Mouse (Mus musculus): Measurements from ENCODE around the gene Acot7. TPM values are rescaled to one million over a fixed set of nuclear protein-coding genes. Genes with fewer than 3 reads are reported as not detected.

Acot7 gene
- 71.1 and 110 TPM in 2 replicates for polyA plus RNA-seq (2012; rRNA removed)

GRCm38 (mm10) chr4:152177537-152178343 lies at the start of gene Acot7:
Gene Acot7, plus strand, starts transcription at chr4:152178134.

GRCm38 (mm10) chr4:152151966-152152544 lies 25.9 kb upstream of the Acot7 start, which contains the start of gene Espn:
Gene Espn, minus strand, starts transcription at chr4:152152371.

GRCm38 (mm10) chr4:152158585-152159284 lies 19.2 kb upstream of the Acot7 start, which contains the start of gene Hes2:
Gene Hes2, plus strand, starts transcription at chr4:152158867.

GRCm38 (mm10) chr4:152273621-152274236 lies 95.8 kb downstream of the Acot7 start, which contains the start of gene Gpr153:
Gene Gpr153, plus strand, starts transcription at chr4:152274232.

GRCm38 (mm10) chr4:152291562-152291961 lies 113.6 kb downstream of the Acot7 start, which contains the start of gene Hes3:
Gene Hes3, minus strand, starts transcription at chr4:152291662.

GRCm38 (mm10) chr4:152296874-152297861 lies 119.2 kb downstream of the Acot7 start, which contains the start of gene Icmt:
Gene Icmt, plus strand, starts transcription at chr4:152297227.

GRCm38 (mm10) chr4:152318517-152319234 lies 140.7 kb downstream of the Acot7 start, which contains the start of gene Rnf207:
Gene Rnf207, minus strand, starts transcription at chr4:152318993.

Other genes starting within 250 kb of the Acot7 start
- 53.1 and 54.8 TPM in 2 replicates for gene Dnajc11, start 244.4 kb upstream of the Acot7 start, polyA plus RNA-seq (2012; rRNA removed)
- 52.9 and 61.9 TPM in 2 replicates for gene Thap3, start 189.1 kb upstream of the Acot7 start, polyA plus RNA-seq (2012; rRNA removed)
- gene Phf13, start 181.9 kb upstream of the Acot7 start, polyA plus RNA-seq (2012; rRNA removed): 8.0 and 11.6 TPM in 2 replicates
- 32.7 and 32.8 TPM in 2 replicates for gene Klhl21, start 169.3 kb upstream of the Acot7 start, polyA plus RNA-seq (2012; rRNA removed)
- 15.8 and 16.4 TPM in 2 replicates for gene Zbtb48, start 150.5 kb upstream of the Acot7 start, polyA plus RNA-seq (2012; rRNA removed)
- gene Tas1r1, start 139.6 kb upstream of the Acot7 start, polyA plus RNA-seq (2012; rRNA removed): 0.03 TPM in 1 of 2 replicates, not detected in the other
- 19.1 and 20.3 TPM in 2 replicates for gene Nol9, start 138.8 kb upstream of the Acot7 start, polyA plus RNA-seq (2012; rRNA removed)
- 35.1 and 50.2 TPM in 2 replicates for gene Plekhg5, start 105.6 kb upstream of the Acot7 start, polyA plus RNA-seq (2012; rRNA removed)
- 5.6 and 7.5 TPM in 2 replicates for gene Tnfrsf25, start 62.2 kb upstream of the Acot7 start, polyA plus RNA-seq (2012; rRNA removed)
- 103 and 119 TPM in 2 replicates for gene Espn, start 25.8 kb upstream of the Acot7 start, polyA plus RNA-seq (2012; rRNA removed)
- gene Hes2, start 19.3 kb upstream of the Acot7 start, polyA plus RNA-seq (2012; rRNA removed): 4.3 and 5.0 TPM in 2 replicates
- gene Gpr153, start 96.1 kb downstream of the Acot7 start, polyA plus RNA-seq (2012; rRNA removed): 28.6 and 31.9 TPM in 2 replicates
- not detected in 2 replicates for gene Hes3, start 113.5 kb downstream of the Acot7 start, polyA plus RNA-seq (2012; rRNA removed)
- 28.1 and 32.6 TPM in 2 replicates for gene Icmt, start 119.1 kb downstream of the Acot7 start, polyA plus RNA-seq (2012; rRNA removed)
- gene Rnf207, start 140.9 kb downstream of the Acot7 start, polyA plus RNA-seq (2012; rRNA removed): 6.6 and 7.3 TPM in 2 replicates
- 21.3 and 24.7 TPM in 2 replicates for gene Rpl22, start 147.6 kb downstream of the Acot7 start, polyA plus RNA-seq (2012; rRNA removed)
- gene Chd5, start 160.5 kb downstream of the Acot7 start, polyA plus RNA-seq (2012; rRNA removed): 1.2 and 1.4 TPM in 2 replicates